Mouse (Mus musculus) gastrocnemius, postnatal 4 days (tissue): ENCODE results near the gene Eif4h. TPM values are rescaled to one million over a fixed set of nuclear protein-coding genes. Genes with fewer than 3 reads are reported as not detected.

Experiments used
- DNase-seq, 2 experiments: peaks; one replicate each; pipeline ENCODE4 v3.0.0; 2021 to 2022; ENCODE audit warnings: low spot score in 2 of 2, mixed read lengths in 2 of 2
- long read RNA-seq, 2 experiments: library from polyadenylated mRNA; stranded (forward); transcript quantifications; one replicate each; pipeline ENCODE4 v2.0.0; 2021
- total RNA-seq, 2 experiments: library from RNA; stranded (reverse); gene quantifications; 2 replicates each; pipeline ENCODE4 v1.2.3; 2021

Eif4h gene
- 100 to 1,000 TPM; 208 to 209 TPM for total RNA-seq
- long read RNA-seq, experiment 1, transcript Eif4h-201 (6 exons, 2,367 nt) = minor isoform, 200 of 473 reads
- long read RNA-seq, experiment 1, transcript Eif4h-205 (7 exons, 2,726 nt) = major isoform, 229 of 473 reads
- long read RNA-seq, experiment 1, partial matches to known transcripts = 17 of 473 reads
- long read RNA-seq, experiment 1, other reads (novel, unspliced or antisense) = 27 of 473 reads
- long read RNA-seq, experiment 2, transcript Eif4h-201 (6 exons, 2,367 nt) = minor isoform, 244 of 587 reads
- long read RNA-seq, experiment 2, transcript Eif4h-205 (7 exons, 2,726 nt) = major isoform, 269 of 587 reads
- long read RNA-seq, experiment 2, partial matches to known transcripts = 51 of 587 reads
- long read RNA-seq, experiment 2, other reads (novel, unspliced or antisense) = 22 of 587 reads

- DNase-seq = peak; percentile 97 to 98
Measured at GRCm38 (mm10) chr5:134639269-134639682, at the start of gene Eif4h. TSS of gene Eif4h (minus strand) at chr5:134639490.

GRCm38 (mm10) chr5:134688718-134689284, 49.5 kb upstream of the Eif4h start:
- peak; percentile 93 to 97 for DNase-seq

- DNase-seq = peak in 1 of 2 experiments; percentile 42
Measured at GRCm38 (mm10) chr5:134688086-134688717, 48.9 kb upstream of the Eif4h start, which contains the start of gene Limk1. TSS of gene Limk1 (minus strand) at chr5:134688598.

GRCm38 (mm10) chr5:134687187-134687586, 47.9 kb upstream of the Eif4h start:
- no peak for DNase-seq

GRCm38 (mm10) chr5:134686541-134686940, 47.3 kb upstream of the Eif4h start:
- no peak for DNase-seq

GRCm38 (mm10) chr5:134684398-134684797, 45.1 kb upstream of the Eif4h start:
- no peak for DNase-seq

- DNase-seq = no peak
Measured at GRCm38 (mm10) chr5:134683813-134684212, 44.5 kb upstream of the Eif4h start.

- no peak for DNase-seq
Measured at GRCm38 (mm10) chr5:134680238-134680637, 40.9 kb upstream of the Eif4h start.

GRCm38 (mm10) chr5:134678827-134679546, 39.7 kb upstream of the Eif4h start:
- DNase-seq = no peak

GRCm38 (mm10) chr5:134678031-134678430, 38.7 kb upstream of the Eif4h start:
- peak in 1 of 2 experiments; percentile 28 for DNase-seq

- DNase-seq = no peak
Measured at GRCm38 (mm10) chr5:134677491-134677890, 38.2 kb upstream of the Eif4h start.

- DNase-seq = peak; percentile 47 to 82
Measured at GRCm38 (mm10) chr5:134675956-134676759, 36.9 kb upstream of the Eif4h start.

- no peak for DNase-seq
Measured at GRCm38 (mm10) chr5:134674977-134675376, 35.7 kb upstream of the Eif4h start.

GRCm38 (mm10) chr5:134672611-134673010, 33.3 kb upstream of the Eif4h start:
- no peak for DNase-seq

- no peak for DNase-seq
Measured at GRCm38 (mm10) chr5:134672198-134672516, 32.9 kb upstream of the Eif4h start.

- no peak for DNase-seq
Measured at GRCm38 (mm10) chr5:134671335-134672197, 32.3 kb upstream of the Eif4h start.

- no peak for DNase-seq
Measured at GRCm38 (mm10) chr5:134669001-134669708, 29.9 kb upstream of the Eif4h start.

- no peak for DNase-seq
Measured at GRCm38 (mm10) chr5:134668495-134668894, 29.2 kb upstream of the Eif4h start.

GRCm38 (mm10) chr5:134656708-134657107, 17.4 kb upstream of the Eif4h start:
- DNase-seq = no peak
